Mouse (Mus musculus): ENCODE measurements around the gene Pla2r1. TPM values are rescaled to one million over a fixed set of nuclear protein-coding genes. Genes with fewer than 3 reads are reported as not detected.

The Pla2r1 gene
- polyA plus RNA-seq, 1 experiment, result 0.38 TPM

- no peak for DNase-seq (ENCODE audit: low read depth)
- no peak for TF ChIP-seq POLR2A (IDR thresholded peaks at IDR 0.05; ENCODE audit: borderline replicate concordance, extremely low read depth, insufficient read depth, insufficient read length, poor library complexity, severe bottlenecking)
- TF ChIP-seq CTCF (IDR thresholded peaks at IDR 0.05; ENCODE audit: borderline replicate concordance, extremely low read depth, insufficient read depth, insufficient read length), result no peak
Observed at GRCm38 (mm10) chr2:60401694-60402093, 151.4 kb downstream of the Pla2r1 start.

- DNase-seq (ENCODE audit: low read depth), result no peak
- no peak for TF ChIP-seq CTCF (IDR thresholded peaks at IDR 0.05; ENCODE audit: borderline replicate concordance, extremely low read depth, insufficient read depth, insufficient read length)
- no peak for TF ChIP-seq POLR2A (IDR thresholded peaks at IDR 0.05; ENCODE audit: borderline replicate concordance, extremely low read depth, insufficient read depth, insufficient read length, poor library complexity, severe bottlenecking)
Observed at GRCm38 (mm10) chr2:60393786-60394185, 159.3 kb downstream of the Pla2r1 start.

- DNase-seq (ENCODE audit: low read depth), result no peak
- TF ChIP-seq CTCF (IDR thresholded peaks at IDR 0.05; ENCODE audit: borderline replicate concordance, extremely low read depth, insufficient read depth, insufficient read length), result no peak
- TF ChIP-seq POLR2A (IDR thresholded peaks at IDR 0.05; ENCODE audit: borderline replicate concordance, extremely low read depth, insufficient read depth, insufficient read length, poor library complexity, severe bottlenecking), result no peak
Observed at GRCm38 (mm10) chr2:60392286-60392685, 160.8 kb downstream of the Pla2r1 start.

- no peak for TF ChIP-seq CTCF (IDR thresholded peaks at IDR 0.05; ENCODE audit: borderline replicate concordance, extremely low read depth, insufficient read depth, insufficient read length)
- no peak for DNase-seq (ENCODE audit: low read depth)
Observed at GRCm38 (mm10) chr2:60387363-60387762, 165.7 kb downstream of the Pla2r1 start.

GRCm38 (mm10) chr2:60386835-60387234 lies 166.3 kb downstream of the Pla2r1 start:
- no peak for TF ChIP-seq POLR2A (IDR thresholded peaks at IDR 0.05; ENCODE audit: borderline replicate concordance, extremely low read depth, insufficient read depth, insufficient read length, poor library complexity, severe bottlenecking)
- TF ChIP-seq CTCF (IDR thresholded peaks at IDR 0.05; ENCODE audit: borderline replicate concordance, extremely low read depth, insufficient read depth, insufficient read length), result no peak
- no peak for DNase-seq (ENCODE audit: low read depth)

- TF ChIP-seq CTCF (IDR thresholded peaks at IDR 0.05; ENCODE audit: borderline replicate concordance, extremely low read depth, insufficient read depth, insufficient read length), result no peak
- no peak for TF ChIP-seq POLR2A (IDR thresholded peaks at IDR 0.05; ENCODE audit: borderline replicate concordance, extremely low read depth, insufficient read depth, insufficient read length, poor library complexity, severe bottlenecking)
- peak; percentile 29 for DNase-seq (ENCODE audit: low read depth)
Observed at GRCm38 (mm10) chr2:60384763-60385085, 168.4 kb downstream of the Pla2r1 start.

GRCm38 (mm10) chr2:60384083-60384762 lies 168.9 kb downstream of the Pla2r1 start:
- DNase-seq (ENCODE audit: low read depth), result no peak
- no peak for TF ChIP-seq CTCF (IDR thresholded peaks at IDR 0.05; ENCODE audit: borderline replicate concordance, extremely low read depth, insufficient read depth, insufficient read length)
- TF ChIP-seq POLR2A (IDR thresholded peaks at IDR 0.05; ENCODE audit: borderline replicate concordance, extremely low read depth, insufficient read depth, insufficient read length, poor library complexity, severe bottlenecking), result no peak

GRCm38 (mm10) chr2:60382858-60383669 lies 170.0 kb downstream of the Pla2r1 start, which contains the start of gene Ly75:
TSS of gene Ly75 (minus strand) at chr2:60383303.
- peak; percentile 89 for DNase-seq (ENCODE audit: low read depth)
- TF ChIP-seq CTCF (IDR thresholded peaks at IDR 0.05; ENCODE audit: borderline replicate concordance, extremely low read depth, insufficient read depth, insufficient read length) (no peak), POLR2A (IDR thresholded peaks at IDR 0.05; ENCODE audit: borderline replicate concordance, extremely low read depth, insufficient read depth, insufficient read length, poor library complexity, severe bottlenecking) (no peak)

GRCm38 (mm10) chr2:60382346-60382745 lies 170.8 kb downstream of the Pla2r1 start:
- no peak for DNase-seq (ENCODE audit: low read depth)
- TF ChIP-seq CTCF (IDR thresholded peaks at IDR 0.05; ENCODE audit: borderline replicate concordance, extremely low read depth, insufficient read depth, insufficient read length) (no peak), POLR2A (IDR thresholded peaks at IDR 0.05; ENCODE audit: borderline replicate concordance, extremely low read depth, insufficient read depth, insufficient read length, poor library complexity, severe bottlenecking) (no peak)

GRCm38 (mm10) chr2:60377260-60377659 lies 175.8 kb downstream of the Pla2r1 start:
- TF ChIP-seq CTCF (IDR thresholded peaks at IDR 0.05; ENCODE audit: borderline replicate concordance, extremely low read depth, insufficient read depth, insufficient read length) (no peak), POLR2A (IDR thresholded peaks at IDR 0.05; ENCODE audit: borderline replicate concordance, extremely low read depth, insufficient read depth, insufficient read length, poor library complexity, severe bottlenecking) (no peak)
- no peak for DNase-seq (ENCODE audit: low read depth)

- TF ChIP-seq POLR2A (IDR thresholded peaks at IDR 0.05; ENCODE audit: borderline replicate concordance, extremely low read depth, insufficient read depth, insufficient read length, poor library complexity, severe bottlenecking) (no peak), CTCF (IDR thresholded peaks at IDR 0.05; ENCODE audit: borderline replicate concordance, extremely low read depth, insufficient read depth, insufficient read length) (no peak)
- no peak for DNase-seq (ENCODE audit: low read depth)
Observed at GRCm38 (mm10) chr2:60375608-60376107, 177.4 kb downstream of the Pla2r1 start.
